Mouse (Mus musculus) ovary, postnatal 36 days (tissue): ENCODE measurements around the gene Defb3.
"Not testable (repeated sequence)": the region's sequence is repeated elsewhere in the genome, so short reads cannot be mapped to it uniquely, and the experiment has no call there.

Source experiments
- DNase-seq: peaks from one replicate; pipeline ENCODE4 v3.0.0; 2022; ENCODE audit warnings: low spot score, mixed read lengths

Defb3 gene

GRCm38 (mm10) chr8:19293060-19293459, at the start of gene Defb3:
Gene Defb3 (plus strand): TSS chr8:19293360.
- DNase-seq: not testable (repeated sequence)

DNA sequence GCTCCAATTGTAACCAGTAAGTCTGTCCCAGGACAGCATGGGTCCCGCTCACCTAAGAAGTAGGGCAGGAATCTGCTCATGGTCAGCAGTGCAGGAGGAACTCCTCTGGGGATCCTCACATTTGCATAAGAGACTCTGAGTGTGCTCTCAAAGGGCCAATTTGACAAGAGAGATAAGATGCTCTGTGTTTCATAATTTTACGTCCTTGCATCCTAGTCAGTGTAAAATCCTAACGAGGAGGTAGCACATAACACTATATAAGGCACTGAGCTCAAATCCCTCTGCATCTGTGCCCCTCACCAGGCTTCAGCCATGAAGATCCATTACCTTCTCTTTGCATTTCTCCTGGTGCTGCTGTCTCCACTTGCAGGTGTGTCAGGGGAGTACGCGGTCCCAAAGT, 45.9 kb upstream of the Defb3 start, which contains the start of gene Defb5:
TSS of gene Defb5 (plus strand) at position 301 of the 400 bp plus-strand sequence.
- DNase-seq: no peak

GRCm38 (mm10) chr8:19258136-19258535, 35.0 kb upstream of the Defb3 start:
- DNase-seq: no peak

DNA sequence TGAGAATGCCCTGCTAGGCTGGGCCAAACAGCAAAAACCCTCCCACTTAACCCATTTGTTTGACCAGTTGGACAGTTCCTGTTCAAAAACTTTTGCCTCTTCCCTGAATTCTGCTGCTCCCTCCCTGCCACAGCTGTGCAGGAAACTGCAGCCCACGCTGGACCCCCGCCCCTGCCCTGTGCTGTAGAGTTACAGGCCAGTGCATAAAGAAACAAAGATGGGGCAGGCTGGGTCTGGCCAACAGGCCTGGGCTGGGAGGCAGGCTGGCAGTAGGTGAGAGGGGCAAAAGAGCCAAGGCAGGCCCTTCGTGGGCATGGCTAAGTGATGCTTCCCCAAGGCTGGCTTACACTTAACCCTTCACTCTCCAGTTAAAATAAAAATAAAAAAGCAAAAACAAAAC, 33.5 kb upstream of the Defb3 start:
- DNase-seq: no peak

DNA sequence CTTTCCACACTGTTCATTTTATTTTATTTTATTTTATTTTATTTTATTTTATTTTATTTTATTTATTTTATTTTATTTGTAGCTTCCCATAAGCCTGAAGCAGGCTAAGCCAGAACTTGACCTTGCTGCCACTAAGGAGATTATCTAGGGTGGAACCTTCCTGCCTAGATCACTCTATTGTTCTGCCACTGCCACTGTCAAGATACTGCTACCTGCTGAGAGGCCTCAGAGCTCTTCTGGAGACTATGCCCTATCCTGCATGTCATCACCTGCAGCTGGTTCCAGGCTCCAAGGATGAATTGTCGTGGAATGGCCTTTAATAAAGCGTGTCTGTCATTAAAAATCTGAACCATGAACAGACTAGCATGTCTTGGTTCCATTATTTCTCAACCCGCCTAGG, 5.2 kb downstream of the Defb3 start:
- DNase-seq: not testable (repeated sequence)

DNA sequence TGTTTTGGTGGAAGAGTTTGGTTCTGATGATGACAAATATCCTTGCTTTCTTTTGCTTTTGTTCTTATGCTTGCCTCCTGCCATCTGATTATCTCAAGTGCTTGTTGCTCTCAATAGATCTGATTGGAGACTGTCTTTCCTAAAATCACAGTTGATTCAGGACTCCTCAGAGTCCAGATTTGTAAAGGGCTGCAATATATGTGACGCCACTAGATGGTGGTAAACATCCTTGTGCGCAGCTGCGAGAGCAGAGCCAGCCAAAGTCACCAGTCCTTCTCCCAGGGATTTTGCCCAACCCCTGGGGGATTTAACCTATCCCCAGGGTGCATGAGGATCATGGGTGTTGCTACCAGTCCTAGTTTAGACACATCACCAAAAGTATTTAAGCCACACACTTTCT, 38.7 kb downstream of the Defb3 start:
- no peak for DNase-seq
